Mouse (Mus musculus) kidney, postnatal 0 days (tissue): ENCODE results near the gene Akap8. TPM values are rescaled to one million over a fixed set of nuclear protein-coding genes. Genes with fewer than 3 reads are reported as not detected.

Source experiments
- ATAC-seq: fragments of 200-750 bp; cut with Nextera tagmentation; replicated peaks from 2 replicates; pipeline ENCODE4 v1.8.0; 2017; ENCODE audit warnings: low read depth, moderate number of reproducible peaks, moderate TSS enrichment, moderate library complexity; ENCODE audit not compliant: low FRiP score
- DNase-seq: peaks from one replicate; pipeline ENCODE4 v3.0.0-alpha.2; 2016; ENCODE audit warnings: low spot score
- H3K27ac ChIP-seq: fragments of 300-500 bp; sonication (generic); 2 replicates; pipeline ENCODE4 v1.5.1; 2014; ENCODE audit warnings: mild to moderate bottlenecking
- H3K27me3 ChIP-seq: fragments of 300-500 bp; sonication (generic); 2 replicates; pipeline ENCODE4 v1.6.1; 2014; ENCODE audit warnings: low read length, mixed read lengths; ENCODE audit not compliant: insufficient read depth
- H3K36me3 ChIP-seq: fragments of 300-500 bp; sonication (generic); 2 replicates; pipeline ENCODE4 v1.6.1; 2014; ENCODE audit warnings: low read length, mixed read lengths; ENCODE audit not compliant: insufficient read depth
- H3K4me1 ChIP-seq: fragments of 300-500 bp; sonication (generic); replicated peaks from 2 replicates; pipeline ENCODE4 v1.6.1; 2014; ENCODE audit warnings: antibody characterized with exemption, low read length, mixed read lengths; ENCODE audit not compliant: insufficient read depth
- H3K4me2 ChIP-seq: fragments of 300-500 bp; sonication (generic); 2 replicates; pipeline ENCODE4 v1.6.1; 2014; ENCODE audit warnings: mild to moderate bottlenecking, low read length, moderate library complexity, mixed read lengths
- H3K4me3 ChIP-seq: fragments of 300-500 bp; sonication (generic); replicated peaks from 2 replicates; pipeline ENCODE4 v1.5.1; 2014; ENCODE audit warnings: low read depth, low read length
- H3K9ac ChIP-seq: fragments of 300-500 bp; sonication (generic); 2 replicates; pipeline ENCODE4 v1.6.1; 2014; ENCODE audit warnings: low read depth, low read length
- H3K9me3 ChIP-seq: fragments of 300-500 bp; sonication (generic); replicated peaks from 2 replicates; pipeline ENCODE4 v1.6.1; 2016; ENCODE audit warnings: low read length, inconsistent platforms, mixed read lengths
- CTCF ChIP-seq: IDR thresholded peaks from 2 replicates; pipeline ENCODE4 v1.5.1; 2016; ENCODE audit warnings: antibody characterized with exemption, low read depth, mild to moderate bottlenecking, moderate library complexity
- WGBS: fragments of 180-500 bp; shearing (Covaris S2); extraction: QIAGEN DNeasy Blood & Tissue Kit; methylation state at CpG from one replicate; pipeline ENCODE4 v1.1.7; 2014; 5-methylcytosine and 5-hydroxymethylcytosine counted together
- polyA plus RNA-seq: library from polyadenylated mRNA; unstranded; fragments of >200 nt; fragmentation: Nextera tagmentation; extraction: Ambion mirVana; gene quantifications from 2 replicates; pipeline ENCODE4 v1.2.1, GENCODE M21; 2015

Gene Akap8
- polyA plus RNA-seq, 1 experiment from 2014 or later = 51.4 TPM

GRCm38 (mm10) chr17:32319950-32320349, 1.1 kb downstream of the Akap8 start:
- DNase-seq = peak; percentile 44
- H3K4me3 ChIP-seq = peak overlapping the region; percentile 86
- TF ChIP-seq CTCF = no peak

GRCm38 (mm10) chr17:32317708-32318107, 3.3 kb downstream of the Akap8 start:
- 80% methylated on average over 3 of the region's 3 CpGs for WGBS
- no peak for ATAC-seq
- peaks cover 45% of the 10 kb centered on the region for H3K36me3 ChIP-seq

More at GRCm38 (mm10) chr17:32319950-32320349, 1.1 kb downstream of the Akap8 start:
- H3K9ac ChIP-seq = peak overlapping the region; percentile 95
- H3K27me3 ChIP-seq = no peaks in the 10 kb centered on the region
- H3K4me1 ChIP-seq = 0 out of 2 replicates have a peak, but pooled peaks cover 5% of the 10 kb centered on the region
- peak overlapping the region; percentile 95 for H3K4me2 ChIP-seq
- WGBS = 1% methylated on average over 7 of the region's 7 CpGs
- peaks cover 26% of the 10 kb centered on the region for H3K36me3 ChIP-seq
- ATAC-seq = no peak
- no peaks in the 10 kb centered on the region for H3K9me3 ChIP-seq
- H3K27ac ChIP-seq = peak overlapping the region; percentile 98

GRCm38 (mm10) chr17:32317032-32317431, 4.0 kb downstream of the Akap8 start:
- no peak overlapping the region for H3K4me3 ChIP-seq
- no peak overlapping the region for H3K4me2 ChIP-seq
- no peak overlapping the region for H3K9ac ChIP-seq
- H3K36me3 ChIP-seq = peaks cover 52% of the 10 kb centered on the region
- no peak for TF ChIP-seq CTCF
- H3K4me1 ChIP-seq = 0 out of 2 replicates have a peak, but pooled peaks cover 5% of the 10 kb centered on the region
- H3K9me3 ChIP-seq = no peaks in the 10 kb centered on the region
- DNase-seq = no peak
- 94% methylated on average over 8 of the region's 8 CpGs for WGBS
- no peak for ATAC-seq
- H3K27ac ChIP-seq = no peak overlapping the region
- no peaks in the 10 kb centered on the region for H3K27me3 ChIP-seq

More at GRCm38 (mm10) chr17:32317708-32318107, 3.3 kb downstream of the Akap8 start:
- Histone ChIP-seq H3K27ac (no peak overlapping the region), H3K4me1 (0 out of 2 replicates have a peak, but pooled peaks cover 5% of the 10 kb centered on the region), H3K4me3 (no peak overlapping the region), H3K27me3 (no peaks in the 10 kb centered on the region), H3K9me3 (no peaks in the 10 kb centered on the region), H3K9ac (no peak overlapping the region), H3K4me2 (no peak overlapping the region)
- no peak for DNase-seq
- 0 out of 2 replicates have a peak, but pooled peaks have one; percentile 18 for TF ChIP-seq CTCF

- ATAC-seq (no peak), DNase-seq (no peak)
- no peak for TF ChIP-seq CTCF
- Histone ChIP-seq H3K27me3 (no peaks in the 10 kb centered on the region), H3K9ac (no peak overlapping the region), H3K36me3 (peaks cover 66% of the 10 kb centered on the region), H3K4me1 (0 out of 2 replicates have a peak, but pooled peaks cover 5% of the 10 kb centered on the region), H3K4me3 (no peak overlapping the region), H3K27ac (no peak overlapping the region), H3K4me2 (no peak overlapping the region), H3K9me3 (no peaks in the 10 kb centered on the region)
- 91% methylated on average over 5 of the region's 5 CpGs for WGBS
Measured at GRCm38 (mm10) chr17:32315560-32315959, 5.5 kb downstream of the Akap8 start.

- H3K27me3 ChIP-seq = no peaks in the 10 kb centered on the region
- WGBS = 79% methylated on average over 5 of the region's 5 CpGs
- no peak overlapping the region for H3K4me3 ChIP-seq
- no peak overlapping the region for H3K9ac ChIP-seq
- H3K4me1 ChIP-seq = no peaks in the 10 kb centered on the region
- H3K27ac ChIP-seq = no peak overlapping the region
- ATAC-seq (no peak), DNase-seq (no peak)
- no peaks in the 10 kb centered on the region for H3K9me3 ChIP-seq
- H3K36me3 ChIP-seq = peaks cover 82% of the 10 kb centered on the region
- H3K4me2 ChIP-seq = no peak overlapping the region
- TF ChIP-seq CTCF = no peak
Measured at GRCm38 (mm10) chr17:32313892-32314291, 7.1 kb downstream of the Akap8 start.

- Histone ChIP-seq H3K4me2 (no peak overlapping the region), H3K9me3 (no peaks in the 10 kb centered on the region), H3K27me3 (no peaks in the 10 kb centered on the region), H3K27ac (no peak overlapping the region), H3K36me3 (peaks cover 93% of the 10 kb centered on the region), H3K4me3 (no peak overlapping the region), H3K9ac (no peak overlapping the region), H3K4me1 (no peaks in the 10 kb centered on the region)
- TF ChIP-seq CTCF = no peak
- WGBS = 88% methylated on average over 8 of the region's 8 CpGs
- ATAC-seq (no peak), DNase-seq (no peak)
Measured at GRCm38 (mm10) chr17:32312801-32313200, 8.2 kb downstream of the Akap8 start.

- no peak overlapping the region for H3K4me3 ChIP-seq
- no peak overlapping the region for H3K27ac ChIP-seq
- TF ChIP-seq CTCF = no peak
- peaks cover 82% of the 10 kb centered on the region for H3K36me3 ChIP-seq
- H3K27me3 ChIP-seq = no peaks in the 10 kb centered on the region
- H3K9ac ChIP-seq = no peak overlapping the region
- WGBS = 88% methylated on average over 4 of the region's 4 CpGs
- no peak for ATAC-seq
- H3K4me1 ChIP-seq = no peaks in the 10 kb centered on the region
- H3K4me2 ChIP-seq = no peak overlapping the region
- no peak for DNase-seq
- H3K9me3 ChIP-seq = no peaks in the 10 kb centered on the region
Measured at GRCm38 (mm10) chr17:32307963-32308362, 13.1 kb downstream of the Akap8 start.
